Mouse (Mus musculus) adrenal gland, postnatal 14 days (tissue): ENCODE data around the gene Dip2c. TPM values are rescaled to one million over a fixed set of nuclear protein-coding genes. Genes with fewer than 3 reads are reported as not detected.

Experiments used
- DNase-seq: peaks from one replicate; pipeline ENCODE4 v3.0.0; 2021; ENCODE audit warnings: mixed read lengths
- total RNA-seq: library from RNA; stranded (reverse); gene quantifications from 2 replicates; pipeline ENCODE4 v1.2.3, GENCODE M21; 2021

The Dip2c gene
- total RNA-seq, 1 experiment from 2014 or later = 19.8 TPM

DNA sequence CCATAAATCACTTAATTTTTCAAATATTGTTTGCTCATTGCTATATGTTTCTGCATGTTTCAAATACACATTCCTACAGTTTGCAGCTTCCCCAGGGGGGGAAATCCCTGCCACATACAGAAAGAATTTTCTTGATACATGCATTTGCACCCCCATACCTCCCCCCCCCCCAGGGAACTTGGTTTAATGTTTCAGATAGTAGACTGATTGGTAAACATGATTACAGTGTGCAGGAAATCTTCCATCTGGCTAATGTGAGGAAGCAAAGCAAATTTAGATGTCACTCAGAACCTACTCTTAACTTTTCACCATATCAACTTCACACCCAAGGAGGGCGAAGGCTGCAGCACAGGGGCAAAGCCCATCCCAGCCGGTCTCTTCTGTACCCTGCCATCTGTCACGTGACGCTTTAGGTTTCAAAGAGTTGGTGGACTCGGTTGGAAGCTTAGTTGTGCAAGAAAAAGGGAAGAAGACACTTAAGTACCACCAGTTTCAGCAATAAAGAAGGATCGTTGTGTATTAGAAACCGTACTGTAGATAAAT is 391.7 kb downstream of the Dip2c start:
- no peak for DNase-seq

DNA sequence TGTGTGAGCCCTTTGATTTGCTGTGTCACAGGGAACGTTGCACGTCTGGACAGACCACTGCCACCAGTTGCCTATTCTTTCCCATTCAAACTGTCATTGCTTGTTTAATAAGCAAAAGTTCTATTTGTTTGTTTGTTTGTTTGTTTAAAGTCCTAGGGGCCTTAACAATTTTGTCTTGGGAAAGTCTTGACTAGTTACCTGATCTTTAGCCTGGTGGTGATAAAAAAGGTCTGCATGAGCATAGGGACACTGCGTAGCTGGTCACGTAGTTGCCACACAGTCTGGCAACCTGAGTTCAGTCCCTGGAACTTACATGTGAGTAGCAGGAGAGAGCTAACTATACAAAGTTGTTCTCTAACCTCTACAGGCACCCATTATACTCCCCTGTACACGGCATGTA is 392.9 kb downstream of the Dip2c start:
- DNase-seq = no peak

DNA sequence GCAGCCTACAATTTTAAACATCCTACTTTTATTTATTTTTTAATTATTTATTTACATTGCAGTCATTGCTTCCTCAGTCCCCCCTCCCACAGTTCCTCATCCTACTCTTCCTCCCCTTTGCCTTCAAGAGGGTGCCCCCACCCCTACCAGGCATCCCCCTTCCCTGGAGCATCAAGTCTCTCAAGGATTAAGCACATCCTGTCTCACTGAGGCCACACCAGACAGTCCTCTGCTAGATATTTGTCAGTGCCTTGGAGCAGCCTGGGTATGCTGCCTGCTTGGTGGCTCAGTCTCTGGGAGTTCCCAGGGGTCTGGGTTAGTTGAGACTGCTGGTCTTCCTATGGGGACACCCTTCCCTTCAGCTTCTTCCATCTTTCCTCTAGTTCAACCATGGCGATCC is 397.8 kb downstream of the Dip2c start:
- DNase-seq = no peak

DNA sequence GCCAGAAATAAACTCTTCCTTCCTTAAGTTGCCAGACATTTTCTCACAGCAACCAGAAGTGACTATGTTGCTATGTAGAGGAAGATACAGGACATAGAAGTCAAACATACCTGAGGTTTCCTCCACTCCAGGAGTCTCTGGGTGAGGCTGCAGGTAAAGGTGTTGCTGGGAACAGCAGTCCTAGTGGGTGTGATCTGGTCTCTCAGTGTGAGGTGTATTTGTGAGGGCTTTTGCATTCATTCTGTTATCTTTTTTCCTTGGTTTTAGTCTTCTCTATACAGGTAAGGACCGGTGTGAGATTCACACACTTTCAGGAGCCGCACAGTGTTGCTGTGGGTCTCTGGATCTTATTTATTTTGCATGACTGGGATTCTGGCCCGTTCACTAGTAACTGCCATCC is 405.2 kb downstream of the Dip2c start:
- DNase-seq = no peak

DNA sequence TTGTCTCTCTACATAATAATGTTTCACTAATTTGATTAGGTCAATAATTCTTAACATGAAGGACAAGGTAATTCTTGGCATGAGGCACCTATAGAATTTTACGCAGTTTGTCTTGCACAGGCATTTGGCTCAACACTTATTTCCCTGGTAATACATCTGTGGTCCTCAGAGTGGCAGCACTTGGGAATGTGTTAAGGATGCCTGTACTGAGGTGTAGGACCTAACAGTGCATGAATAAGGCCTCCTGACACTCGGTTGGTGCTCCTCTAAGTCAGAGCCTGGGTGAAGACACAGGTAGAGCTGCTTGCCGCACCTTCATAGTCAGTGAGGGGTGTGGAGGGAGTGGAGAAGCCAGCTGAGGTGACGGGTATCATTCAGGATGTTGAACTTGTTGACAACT is 407.0 kb downstream of the Dip2c start:
- no peak for DNase-seq

DNA sequence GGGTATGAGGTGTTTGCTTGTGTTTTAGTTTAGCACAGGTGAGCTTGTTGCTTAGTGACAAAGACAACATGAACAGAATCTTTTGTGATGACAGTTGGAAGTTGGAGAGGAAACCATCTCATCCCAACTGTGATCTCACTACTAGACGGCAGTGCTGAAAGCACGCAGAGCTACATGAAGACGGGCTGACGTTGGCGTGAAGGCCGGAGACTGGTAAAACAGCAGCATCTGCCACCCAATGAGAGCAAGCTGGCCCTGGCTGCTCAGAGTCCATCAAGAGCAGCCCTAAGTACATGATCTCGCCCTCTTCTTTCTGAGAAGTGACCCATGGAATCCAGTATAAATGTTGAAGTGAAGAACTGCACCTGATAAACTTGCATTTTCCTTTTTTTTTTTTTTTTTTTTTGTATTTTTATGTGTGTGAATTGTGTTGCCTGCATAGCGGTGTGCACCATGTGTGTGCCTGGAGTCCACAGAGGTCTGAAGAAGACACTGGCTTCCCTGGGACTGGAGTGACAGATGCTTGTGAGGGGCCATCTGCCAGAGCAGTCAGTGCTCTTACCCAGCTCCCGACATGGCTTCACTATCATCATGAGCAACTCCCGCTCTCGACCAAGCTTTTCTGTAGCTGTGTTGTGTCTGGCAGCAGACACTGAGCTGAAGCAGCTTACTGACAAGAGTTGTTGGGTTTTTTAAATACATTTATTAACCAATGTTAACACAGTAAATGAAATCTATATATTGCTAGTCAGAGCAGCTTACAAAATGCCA is 408.0 kb downstream of the Dip2c start:
- no peak for DNase-seq

DNA sequence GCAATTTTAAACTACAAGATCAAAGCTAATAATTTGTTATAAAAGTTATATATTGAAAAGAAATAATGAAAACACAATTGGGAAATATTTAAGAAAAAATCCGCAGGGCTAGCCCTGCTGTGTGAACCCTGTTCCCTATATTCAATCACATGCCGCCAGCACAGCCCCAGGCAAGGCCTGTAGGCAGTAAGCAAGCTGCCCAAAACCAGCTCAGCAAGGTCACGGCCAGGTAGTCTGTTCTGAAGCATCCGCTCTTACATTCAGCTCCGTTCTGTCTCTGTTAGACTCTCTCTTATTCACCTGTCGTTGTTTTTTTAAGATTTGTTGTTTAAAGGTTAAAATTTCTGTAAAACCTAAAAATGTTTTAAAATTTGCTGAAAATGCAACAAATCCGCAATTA is 409.9 kb downstream of the Dip2c start:
- no peak for DNase-seq

DNA sequence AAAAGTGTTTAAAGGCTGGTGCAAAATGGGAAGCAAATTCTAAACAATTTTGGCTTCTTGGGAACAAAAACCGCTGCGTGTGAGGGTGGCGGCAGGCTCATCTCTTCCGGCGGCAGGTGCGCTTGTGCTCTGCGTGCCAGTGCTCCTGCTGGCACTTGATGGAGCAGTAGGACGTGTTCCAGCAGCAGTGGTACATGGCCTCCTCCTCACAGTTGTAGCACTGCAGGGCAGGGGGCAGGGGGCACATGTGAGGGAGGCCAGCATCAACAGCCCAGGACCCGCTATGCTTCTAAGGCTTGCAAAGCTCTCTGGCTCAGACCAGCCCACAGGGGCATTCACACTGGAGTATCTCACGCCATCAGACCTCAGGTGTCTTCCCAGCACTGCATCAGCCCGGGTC is 410.4 kb downstream of the Dip2c start:
- DNase-seq = no peak

DNA sequence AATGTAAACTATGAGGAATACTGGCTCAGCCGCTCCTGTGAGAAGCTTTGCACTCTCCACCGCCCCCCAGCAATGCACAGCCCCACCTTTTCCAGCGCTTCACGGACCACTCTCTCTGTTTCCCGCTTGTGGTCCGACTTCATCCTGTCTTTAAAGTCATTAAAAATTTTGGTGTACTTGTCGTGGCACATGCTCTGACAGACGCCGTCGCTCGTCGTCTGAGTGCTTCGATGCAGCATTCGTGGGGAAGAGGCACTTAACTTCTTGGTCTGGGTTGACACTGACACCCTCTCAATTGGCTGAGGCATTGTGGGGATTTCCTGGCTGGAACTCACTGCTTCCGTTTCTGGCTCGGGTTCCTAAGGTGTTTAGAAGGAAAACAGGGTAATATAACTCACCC is 413.0 kb downstream of the Dip2c start:
- DNase-seq = no peak

DNA sequence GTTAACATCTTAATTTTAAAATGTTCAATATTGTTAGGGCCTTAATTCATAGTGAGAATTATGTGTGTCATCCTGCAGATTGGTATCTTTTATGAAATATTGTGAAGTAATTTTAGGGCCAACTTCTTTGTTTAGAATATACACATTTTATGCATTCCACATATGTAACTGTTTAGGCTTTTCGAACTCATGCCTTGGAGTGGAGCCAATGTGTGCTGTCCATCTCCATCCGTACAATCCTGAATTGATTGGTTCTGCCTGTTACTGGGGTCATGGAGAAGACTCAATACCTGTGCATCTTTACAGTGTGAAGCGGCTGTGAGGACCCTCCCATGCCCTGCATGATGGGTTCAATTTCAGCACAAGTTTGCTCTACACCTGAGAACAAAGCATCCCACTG is 416.5 kb downstream of the Dip2c start:
- no peak for DNase-seq

DNA sequence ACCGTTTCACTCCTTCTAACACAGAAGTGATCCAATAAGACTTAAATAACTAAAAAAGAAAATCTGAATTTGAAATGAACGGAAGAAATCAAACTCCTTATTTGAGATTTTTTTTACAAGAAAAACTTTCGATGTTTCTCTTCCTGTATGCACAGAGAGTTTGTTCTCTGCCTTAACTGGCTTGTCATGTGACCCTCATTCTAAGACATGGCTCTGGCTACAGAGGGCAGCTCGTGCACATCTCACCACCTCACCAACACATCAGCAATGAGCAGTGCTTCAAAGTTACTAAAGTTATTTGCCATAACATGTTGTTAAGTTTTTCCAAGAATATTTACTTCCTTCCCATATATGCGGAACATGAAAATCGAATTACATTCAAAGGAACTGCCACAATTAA is 418.3 kb downstream of the Dip2c start:
- no peak for DNase-seq

DNA sequence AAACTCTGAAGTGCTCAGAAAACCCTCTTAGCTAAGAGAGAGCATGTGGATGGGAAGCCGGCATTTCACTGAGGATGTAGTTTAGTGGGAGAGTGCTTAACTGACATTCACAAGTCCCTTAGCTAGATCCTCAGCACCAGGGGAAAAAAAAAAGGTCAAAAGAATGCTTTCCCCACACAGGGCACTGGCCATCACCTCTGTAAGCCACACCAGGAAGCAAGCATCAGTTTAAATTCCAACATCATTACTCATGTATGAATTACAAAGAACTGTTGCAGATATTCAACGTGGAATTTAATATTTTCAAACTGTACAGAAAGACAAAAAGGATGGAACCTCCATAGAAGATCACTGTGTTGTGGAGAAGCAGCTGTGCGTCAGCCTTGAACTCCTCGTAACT is 419.1 kb downstream of the Dip2c start:
- no peak for DNase-seq

DNA sequence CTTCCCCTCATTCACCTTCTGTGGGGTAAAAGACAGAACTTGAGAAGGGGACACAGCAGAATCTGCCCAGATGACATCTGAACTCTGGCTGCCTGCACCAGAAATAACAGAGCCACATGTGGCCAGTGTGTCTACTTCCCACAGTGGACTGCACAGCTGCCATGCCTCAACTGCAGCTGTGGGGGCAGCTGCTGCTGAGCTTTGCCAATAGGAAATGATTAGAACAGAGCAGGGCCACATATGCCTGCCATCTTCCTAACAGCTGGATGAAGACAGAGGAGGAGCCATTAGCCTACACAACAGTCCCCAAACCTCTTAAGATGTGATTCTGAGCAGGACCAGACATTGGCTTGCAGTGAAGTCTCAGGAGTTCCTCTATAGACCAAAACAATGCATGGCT is 419.5 kb downstream of the Dip2c start:
- DNase-seq = no peak

DNA sequence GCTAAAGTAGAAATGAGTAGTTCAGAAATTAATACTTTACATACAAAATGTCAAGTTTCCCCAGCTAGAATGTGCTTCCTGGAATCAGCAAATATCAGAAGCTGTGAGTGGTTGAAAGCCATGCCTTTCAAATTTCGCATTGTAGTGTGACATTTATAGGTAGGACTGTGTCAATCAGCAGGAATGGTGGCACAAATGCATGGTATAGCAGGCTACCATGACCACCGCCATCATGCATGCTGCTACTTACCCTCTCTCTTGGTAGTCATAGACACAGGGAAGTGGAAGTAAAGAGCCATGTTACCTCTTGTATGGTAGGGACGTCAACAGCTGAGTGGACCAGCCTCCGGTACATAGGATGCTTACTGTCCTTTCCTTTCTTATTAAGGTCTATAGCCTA is 421.0 kb downstream of the Dip2c start:
- DNase-seq = no peak

DNA sequence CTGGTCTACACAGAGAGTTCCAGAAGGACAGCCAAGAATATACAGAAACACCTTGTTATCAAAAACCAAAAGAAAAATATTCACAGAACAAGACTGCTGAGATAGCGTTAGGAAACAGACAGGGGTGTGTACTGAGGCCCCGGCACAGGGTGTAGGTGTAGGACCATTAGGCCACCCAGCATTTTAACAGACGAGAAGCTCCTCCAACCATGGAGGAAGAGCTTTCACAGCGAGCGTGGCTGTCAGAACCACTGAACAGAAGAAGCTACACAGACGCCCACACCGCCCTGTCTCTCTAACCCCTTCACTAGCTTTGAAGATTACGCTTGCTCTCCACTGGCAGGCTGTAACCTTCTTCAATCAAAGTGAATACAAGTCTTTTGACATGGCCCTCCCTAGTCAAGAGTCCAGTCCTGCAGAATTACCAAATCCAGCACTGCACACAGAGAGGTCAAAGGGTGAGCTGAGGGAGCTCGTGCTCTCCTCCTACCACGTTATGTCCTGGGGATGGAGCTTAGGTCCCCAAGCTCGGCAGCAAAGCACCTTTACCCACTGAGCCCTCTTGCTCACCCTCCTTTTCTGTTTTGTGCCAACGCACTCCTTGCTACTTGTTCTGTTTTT is 426.4 kb downstream of the Dip2c start:
- DNase-seq = no peak

DNA sequence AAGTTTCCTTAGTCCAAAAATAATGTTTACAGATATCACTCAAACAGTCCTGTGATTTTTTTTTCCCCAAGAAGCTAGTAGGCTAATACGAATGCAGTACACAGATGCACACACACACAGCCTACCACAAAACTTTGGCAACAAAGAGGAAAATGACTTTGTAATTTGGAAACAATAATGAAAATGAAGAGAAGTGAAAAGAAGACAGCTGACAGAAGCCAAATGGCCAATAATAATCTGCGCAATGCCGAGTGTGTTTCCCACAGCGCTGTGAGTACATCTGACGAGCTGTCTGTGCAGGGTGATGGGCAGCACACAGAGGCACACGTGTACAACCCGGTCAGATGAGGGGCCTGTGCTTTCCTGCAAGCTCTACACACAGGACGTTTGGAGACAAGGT is 430.4 kb downstream of the Dip2c start:
- DNase-seq = no peak

DNA sequence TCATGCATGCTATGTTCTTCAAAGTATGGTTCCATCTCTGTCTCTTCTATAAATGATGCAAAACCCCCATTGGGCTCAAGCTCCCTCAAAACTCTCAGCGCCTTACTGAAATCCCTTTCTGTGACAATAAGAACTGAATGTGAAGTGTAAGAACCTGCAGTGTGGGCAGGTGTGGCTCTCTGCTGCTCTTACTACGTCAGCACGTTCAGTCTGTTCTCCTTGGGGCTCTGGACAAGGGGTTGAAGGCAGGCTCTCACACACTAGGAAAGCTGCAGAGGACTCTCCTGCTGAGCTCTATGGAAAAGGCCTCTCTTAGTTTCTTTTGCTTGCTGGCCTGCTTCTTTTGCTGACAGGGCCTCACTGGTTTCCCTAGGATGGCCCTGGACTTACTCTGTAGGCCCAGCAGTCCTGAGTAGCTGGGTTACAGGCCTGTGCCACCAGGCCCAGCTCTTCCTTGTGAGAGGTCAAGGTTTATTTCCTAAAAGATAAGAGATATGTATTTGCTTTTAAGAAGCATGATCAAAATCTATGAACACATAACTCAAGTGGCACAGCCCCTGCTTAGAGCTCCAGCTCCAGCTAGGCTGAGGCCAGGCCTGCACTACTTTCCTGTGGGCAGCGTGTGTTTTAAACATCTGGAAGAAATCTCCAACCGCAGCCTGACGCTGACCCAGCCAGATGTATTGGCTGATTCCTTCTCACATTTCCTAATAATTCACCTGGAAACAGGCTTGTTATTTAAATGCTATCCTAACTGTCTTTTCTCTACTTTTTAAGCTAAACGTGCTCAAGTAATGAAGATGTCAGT is 432.3 kb downstream of the Dip2c start:
- no peak for DNase-seq

DNA sequence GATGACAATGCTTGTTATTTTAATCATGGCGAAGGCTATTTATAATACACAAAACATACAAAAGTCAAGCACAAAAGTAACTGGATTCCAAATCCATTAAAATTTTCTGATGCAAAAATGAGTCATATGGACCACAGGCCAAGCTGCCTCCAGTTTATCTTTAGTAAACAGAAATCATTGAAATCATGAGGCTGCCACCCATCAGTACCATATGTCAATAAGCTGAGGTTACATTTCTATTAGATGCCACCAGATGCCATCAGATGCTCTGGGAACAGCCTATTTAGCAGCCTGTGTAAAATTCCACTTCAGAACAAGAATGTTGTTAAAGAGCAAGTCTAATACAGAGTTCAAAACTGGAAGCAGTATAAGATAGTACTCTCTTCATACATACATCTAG is 436.1 kb downstream of the Dip2c start:
- no peak for DNase-seq

DNA sequence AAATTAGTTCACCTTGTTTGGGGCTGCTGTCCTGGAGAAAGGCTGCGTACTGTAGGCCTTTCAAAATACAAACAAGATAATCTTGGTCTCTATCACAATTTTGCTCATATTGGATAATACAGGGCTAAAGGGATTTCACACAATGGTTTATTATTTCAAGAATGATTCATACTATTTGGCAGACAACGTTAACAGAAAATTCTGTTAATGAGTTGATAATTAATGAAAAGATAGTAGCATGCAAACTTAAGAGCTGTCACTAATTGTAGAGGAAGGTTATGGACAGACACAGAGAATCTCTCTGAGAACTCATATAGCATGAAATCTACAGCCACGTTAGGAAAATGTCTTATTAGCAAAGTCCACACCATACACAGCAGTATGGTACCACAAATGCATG is 436.6 kb downstream of the Dip2c start:
- no peak for DNase-seq

DNA sequence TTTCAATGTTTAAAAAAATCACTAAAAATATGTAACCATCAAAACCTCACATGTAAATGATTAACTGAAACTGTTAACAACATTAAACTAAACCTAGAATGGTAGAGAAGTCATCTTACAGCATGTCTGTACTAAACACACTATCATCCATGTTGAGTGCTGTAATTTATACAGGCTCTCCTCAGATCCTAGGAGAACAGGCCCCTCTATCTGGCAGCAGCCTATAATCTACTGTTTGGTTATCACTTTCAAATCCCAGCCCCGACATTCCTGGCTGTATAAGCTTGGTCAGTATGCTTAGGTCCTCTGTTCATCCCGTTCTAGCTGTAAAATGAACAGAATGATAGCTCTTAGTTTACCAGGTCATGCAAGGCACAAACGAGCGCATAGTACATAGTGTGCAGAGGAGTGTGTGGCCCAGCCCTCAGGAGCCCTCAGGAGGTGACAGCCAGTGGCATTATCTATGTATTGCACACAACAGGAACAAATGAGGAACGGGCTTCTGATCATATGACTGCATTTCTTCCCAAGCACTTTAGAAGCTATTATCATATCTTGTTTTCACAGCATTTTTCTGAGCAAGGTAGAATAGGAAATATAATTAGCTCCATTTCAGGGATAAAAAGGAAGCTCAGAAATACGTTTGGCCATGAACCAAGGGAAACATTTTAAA is 437.3 kb downstream of the Dip2c start:
- DNase-seq = no peak

DNA sequence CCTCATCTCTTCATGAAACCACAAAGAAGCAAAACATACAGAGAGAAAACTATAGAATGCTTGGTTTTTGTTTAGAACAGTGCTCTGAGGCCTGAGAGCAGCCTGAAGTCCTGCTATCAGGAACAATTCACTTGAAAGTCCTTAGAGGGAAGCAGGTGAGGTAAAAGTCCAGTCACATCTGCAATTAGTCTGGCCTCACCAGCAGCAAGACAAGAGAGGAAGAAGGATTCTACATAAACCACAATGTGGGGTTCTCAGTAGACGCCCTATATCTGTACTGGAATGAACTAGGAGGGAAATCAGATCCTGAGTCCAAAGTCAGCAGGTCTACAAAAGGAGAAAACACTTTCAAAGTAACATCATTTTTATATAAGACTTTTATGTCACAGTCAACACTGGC is 438.9 kb downstream of the Dip2c start:
- DNase-seq = no peak
